Mouse (Mus musculus): ENCODE data around the gene Tab1. TPM values are rescaled to one million over a fixed set of nuclear protein-coding genes. Genes with fewer than 3 reads are reported as not detected.

The Tab1 gene
- total RNA-seq, 1 experiment, result 16.6 TPM

- no peak for DNase-seq (ENCODE audit: low read depth, low spot score)
- H3K4me1 ChIP-seq (ENCODE audit: control insufficient read depth in 2 of 2, insufficient read depth in 2 of 2, low read length in 2 of 2, poor library complexity in 1 of 2), result peaks cover 10 to 60% of the 10 kb centered on the region in 2 experiments
- H3K27ac ChIP-seq (ENCODE audit: insufficient read depth, low read depth, low read length, poor library complexity, severe bottlenecking), result no peak overlapping the region
- no peak for TF ChIP-seq HCFC1 (IDR thresholded peaks at IDR 0.05; ENCODE audit: borderline replicate concordance, insufficient read depth, low read length)
- no peak for TF ChIP-seq MAFK (IDR thresholded peaks at IDR 0.05; ENCODE audit: insufficient read depth, low read depth, low read length)
- no peak for TF ChIP-seq ZC3H11A (IDR thresholded peaks at IDR 0.05; ENCODE audit: borderline replicate concordance, low read depth, low read length)
- TF ChIP-seq CHD2 (IDR thresholded peaks at IDR 0.05; ENCODE audit: low read depth, low read length), result no peak
- no peak for TF ChIP-seq ZNF384 (IDR thresholded peaks at IDR 0.05; ENCODE audit: low read depth, low read length)
- in situ Hi-C loops (cut with MboI; ENCODE audit: low sequenced_read_pairs in 2 of 2, unreplicated experiment in 2 of 2), result no loop called here
- H3K4me3 ChIP-seq (ENCODE audit: insufficient read depth in 1 of 2, low read depth in 1 of 2, low read length in 2 of 2, poor library complexity in 1 of 2, severe bottlenecking in 1 of 2), result no peak overlapping the region
- no peak overlapping the region for H3K9ac ChIP-seq (ENCODE audit: insufficient read depth, low read depth, low read length, poor library complexity, severe bottlenecking)
- no peaks in the 10 kb centered on the region; the same call in 1 of the 2 replicates for H3K36me3 ChIP-seq (ENCODE audit: control insufficient read depth, insufficient read depth, low read length, poor library complexity, severe bottlenecking)
- no peaks in the 10 kb centered on the region for H3K9me3 ChIP-seq (ENCODE audit: control insufficient read depth, insufficient read depth, low read depth, low read length)
Measured at GRCm38 (mm10) chr15:80099477-80099876, 33.5 kb upstream of the Tab1 start.

GRCm38 (mm10) chr15:80100196-80100595 is 32.7 kb upstream of the Tab1 start:
- in situ Hi-C loops (cut with MboI; ENCODE audit: low sequenced_read_pairs in 2 of 2, unreplicated experiment in 2 of 2), result no loop called here
- Histone ChIP-seq H3K36me3 (ENCODE audit: control insufficient read depth, insufficient read depth, low read length, poor library complexity, severe bottlenecking) (no peaks in the 10 kb centered on the region; the same call in 1 of the 2 replicates), H3K9ac (ENCODE audit: insufficient read depth, low read depth, low read length, poor library complexity, severe bottlenecking) (no peak overlapping the region), H3K9me3 (ENCODE audit: control insufficient read depth, insufficient read depth, low read depth, low read length) (no peaks in the 10 kb centered on the region), H3K4me1 (ENCODE audit: control insufficient read depth in 2 of 2, insufficient read depth in 2 of 2, low read length in 2 of 2, poor library complexity in 1 of 2) (peaks cover 10 to 62% of the 10 kb centered on the region in 2 experiments), H3K27ac (ENCODE audit: insufficient read depth, low read depth, low read length, poor library complexity, severe bottlenecking) (no peak overlapping the region), H3K4me3 (ENCODE audit: insufficient read depth in 1 of 2, low read depth in 1 of 2, low read length in 2 of 2, poor library complexity in 1 of 2, severe bottlenecking in 1 of 2) (no peak overlapping the region)
- no peak for DNase-seq (ENCODE audit: low read depth, low spot score)
- TF ChIP-seq HCFC1 (IDR thresholded peaks at IDR 0.05; ENCODE audit: borderline replicate concordance, insufficient read depth, low read length) (no peak), CHD2 (IDR thresholded peaks at IDR 0.05; ENCODE audit: low read depth, low read length) (no peak), MAFK (IDR thresholded peaks at IDR 0.05; ENCODE audit: insufficient read depth, low read depth, low read length) (no peak), ZC3H11A (IDR thresholded peaks at IDR 0.05; ENCODE audit: borderline replicate concordance, low read depth, low read length) (no peak), ZNF384 (IDR thresholded peaks at IDR 0.05; ENCODE audit: low read depth, low read length) (no peak)

GRCm38 (mm10) chr15:80100871-80101270 is 32.1 kb upstream of the Tab1 start:
- in situ Hi-C loops (cut with MboI; ENCODE audit: low sequenced_read_pairs in 2 of 2, unreplicated experiment in 2 of 2), result no loop called here
- no peak overlapping the region for H3K27ac ChIP-seq (ENCODE audit: insufficient read depth, low read depth, low read length, poor library complexity, severe bottlenecking)
- no peaks in the 10 kb centered on the region; the same call in 1 of the 2 replicates for H3K36me3 ChIP-seq (ENCODE audit: control insufficient read depth, insufficient read depth, low read length, poor library complexity, severe bottlenecking)
- H3K4me1 ChIP-seq (ENCODE audit: control insufficient read depth in 2 of 2, insufficient read depth in 2 of 2, low read length in 2 of 2, poor library complexity in 1 of 2), result peaks cover 10 to 64% of the 10 kb centered on the region in 2 experiments
- H3K4me3 ChIP-seq (ENCODE audit: insufficient read depth in 1 of 2, low read depth in 1 of 2, low read length in 2 of 2, poor library complexity in 1 of 2, severe bottlenecking in 1 of 2), result no peak overlapping the region
- H3K9me3 ChIP-seq (ENCODE audit: control insufficient read depth, insufficient read depth, low read depth, low read length), result no peaks in the 10 kb centered on the region
- no peak for TF ChIP-seq CHD2 (IDR thresholded peaks at IDR 0.05; ENCODE audit: low read depth, low read length)
- TF ChIP-seq HCFC1 (IDR thresholded peaks at IDR 0.05; ENCODE audit: borderline replicate concordance, insufficient read depth, low read length), result no peak
- TF ChIP-seq ZC3H11A (IDR thresholded peaks at IDR 0.05; ENCODE audit: borderline replicate concordance, low read depth, low read length), result no peak
- TF ChIP-seq MAFK (IDR thresholded peaks at IDR 0.05; ENCODE audit: insufficient read depth, low read depth, low read length), result no peak
- TF ChIP-seq ZNF384 (IDR thresholded peaks at IDR 0.05; ENCODE audit: low read depth, low read length), result no peak
- no peak overlapping the region for H3K9ac ChIP-seq (ENCODE audit: insufficient read depth, low read depth, low read length, poor library complexity, severe bottlenecking)
- DNase-seq (ENCODE audit: low read depth, low spot score), result no peak

- TF ChIP-seq MAFK (IDR thresholded peaks at IDR 0.05; ENCODE audit: insufficient read depth, low read depth, low read length) (no peak), HCFC1 (IDR thresholded peaks at IDR 0.05; ENCODE audit: borderline replicate concordance, insufficient read depth, low read length) (no peak), ZNF384 (IDR thresholded peaks at IDR 0.05; ENCODE audit: low read depth, low read length) (no peak), ZC3H11A (IDR thresholded peaks at IDR 0.05; ENCODE audit: borderline replicate concordance, low read depth, low read length) (no peak), CHD2 (IDR thresholded peaks at IDR 0.05; ENCODE audit: low read depth, low read length) (no peak)
- Histone ChIP-seq H3K27ac (ENCODE audit: insufficient read depth, low read depth, low read length, poor library complexity, severe bottlenecking) (no peak overlapping the region), H3K9ac (ENCODE audit: insufficient read depth, low read depth, low read length, poor library complexity, severe bottlenecking) (no peak overlapping the region), H3K9me3 (ENCODE audit: control insufficient read depth, insufficient read depth, low read depth, low read length) (no peaks in the 10 kb centered on the region), H3K4me3 (ENCODE audit: insufficient read depth in 1 of 2, low read depth in 1 of 2, low read length in 2 of 2, poor library complexity in 1 of 2, severe bottlenecking in 1 of 2) (no peak overlapping the region), H3K36me3 (ENCODE audit: control insufficient read depth, insufficient read depth, low read length, poor library complexity, severe bottlenecking) (no peaks in the 10 kb centered on the region; the same call in 1 of the 2 replicates), H3K4me1 (ENCODE audit: control insufficient read depth in 2 of 2, insufficient read depth in 2 of 2, low read length in 2 of 2, poor library complexity in 1 of 2) (peaks cover 6 to 61% of the 10 kb centered on the region in 2 experiments)
- DNase-seq (ENCODE audit: low read depth, low spot score), result no peak
- in situ Hi-C loops (cut with MboI; ENCODE audit: low sequenced_read_pairs in 2 of 2, unreplicated experiment in 2 of 2), result no loop called here
Measured at GRCm38 (mm10) chr15:80101503-80101902, 31.4 kb upstream of the Tab1 start.

All from ES-E14 (cell line).